Mouse (Mus musculus) left cerebral cortex, adult 11 months (tissue): ENCODE measurements around the gene Syna.

Experiments used
- DNase-seq: peaks from one replicate; pipeline ENCODE4 v3.0.0; 2022; ENCODE audit warnings: low spot score

Gene Syna

DNA sequence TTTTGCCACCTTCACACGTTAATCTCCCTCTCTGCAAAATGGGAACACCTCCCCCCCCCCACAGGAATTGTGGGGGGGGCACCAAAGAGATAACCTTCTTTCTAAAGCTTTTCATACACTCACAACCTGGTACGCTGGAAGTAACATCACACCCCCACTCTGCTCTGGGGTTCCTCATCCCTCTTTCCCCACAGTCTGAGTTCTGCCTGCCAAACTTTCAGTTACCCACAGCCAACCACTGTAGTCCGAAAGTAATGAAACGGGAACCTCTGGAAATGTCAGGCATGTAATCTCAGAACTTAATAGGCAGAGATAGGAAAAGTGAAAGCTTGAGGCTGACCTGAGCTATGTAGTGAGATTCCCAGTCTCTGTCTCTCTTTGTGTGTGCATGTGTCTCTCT, 7.5 kb upstream of the Syna start:
- no peak for DNase-seq

DNA sequence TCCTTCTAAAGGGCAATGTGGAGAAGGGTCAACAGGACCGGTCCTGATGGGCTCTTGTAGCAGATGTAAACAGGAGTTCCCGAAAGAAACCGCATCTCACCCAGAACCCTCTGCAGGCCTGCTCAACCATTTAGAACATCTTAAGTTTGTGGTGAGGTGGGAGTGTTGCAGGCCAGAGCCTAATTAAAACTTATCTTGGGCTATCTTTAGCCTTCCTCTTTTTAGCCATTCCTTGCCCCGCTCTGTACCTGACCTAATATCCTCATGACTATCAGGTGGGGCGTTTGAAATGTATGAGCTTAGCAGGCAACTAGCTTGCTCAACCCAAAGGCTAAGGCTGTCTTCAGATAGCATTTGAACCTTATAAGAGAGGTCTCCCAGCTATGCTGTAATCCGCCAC, 5.7 kb upstream of the Syna start:
- no peak for DNase-seq

DNA sequence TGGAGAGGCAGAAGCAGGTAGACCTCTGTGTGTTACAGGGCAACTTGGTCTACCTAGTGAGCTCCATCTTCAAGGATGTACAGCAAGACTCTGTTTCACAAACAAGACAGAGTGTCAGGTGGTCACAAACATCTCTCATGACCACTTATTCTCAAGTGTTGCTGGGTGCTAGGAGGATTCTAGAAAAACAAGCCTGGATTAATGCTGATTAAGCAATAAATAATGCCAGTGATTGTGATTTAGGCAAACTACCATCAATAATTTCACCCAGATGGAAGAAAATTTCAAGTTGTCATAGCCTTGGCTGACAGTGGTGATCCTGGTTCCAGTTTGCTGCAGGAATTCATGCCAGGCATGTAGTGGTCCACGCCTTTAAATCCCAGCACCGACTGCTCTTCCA, 4.3 kb upstream of the Syna start:
- DNase-seq, result no peak

DNA sequence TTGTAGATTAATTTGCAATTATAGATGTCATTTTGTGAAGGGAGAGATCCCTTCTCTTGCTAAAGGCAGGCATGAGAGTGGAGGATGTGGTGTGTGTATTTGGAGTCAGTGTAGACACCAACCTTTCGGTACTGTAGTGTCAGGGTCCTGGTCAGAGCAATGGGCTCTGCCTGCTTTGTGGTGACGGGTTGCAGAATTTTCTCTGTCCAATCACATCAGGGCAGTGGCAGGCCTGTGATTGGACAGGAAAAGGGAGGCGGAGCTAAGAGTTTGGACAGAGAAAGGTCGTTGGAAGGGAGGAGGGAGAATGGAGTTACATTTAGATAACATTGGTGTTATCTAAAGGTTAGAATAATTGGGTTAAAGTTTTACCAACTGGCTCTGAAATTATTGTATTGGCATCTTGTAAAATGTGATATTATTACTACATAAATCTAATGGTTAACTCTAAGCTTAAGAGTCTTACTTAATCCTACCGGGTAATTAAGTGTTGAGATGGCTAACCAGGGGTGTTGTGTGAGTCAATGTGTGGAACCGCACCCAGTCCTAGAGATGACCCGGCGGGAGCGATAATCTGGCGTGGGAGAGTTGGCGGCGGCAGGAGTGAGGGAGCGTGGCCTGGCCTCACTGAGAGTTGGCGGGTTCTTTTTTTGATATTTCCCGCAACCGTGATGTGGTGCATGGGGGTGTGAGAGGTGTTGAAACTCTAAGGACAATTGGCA, 640 bp upstream of the Syna start:
- no peak for DNase-seq

DNA sequence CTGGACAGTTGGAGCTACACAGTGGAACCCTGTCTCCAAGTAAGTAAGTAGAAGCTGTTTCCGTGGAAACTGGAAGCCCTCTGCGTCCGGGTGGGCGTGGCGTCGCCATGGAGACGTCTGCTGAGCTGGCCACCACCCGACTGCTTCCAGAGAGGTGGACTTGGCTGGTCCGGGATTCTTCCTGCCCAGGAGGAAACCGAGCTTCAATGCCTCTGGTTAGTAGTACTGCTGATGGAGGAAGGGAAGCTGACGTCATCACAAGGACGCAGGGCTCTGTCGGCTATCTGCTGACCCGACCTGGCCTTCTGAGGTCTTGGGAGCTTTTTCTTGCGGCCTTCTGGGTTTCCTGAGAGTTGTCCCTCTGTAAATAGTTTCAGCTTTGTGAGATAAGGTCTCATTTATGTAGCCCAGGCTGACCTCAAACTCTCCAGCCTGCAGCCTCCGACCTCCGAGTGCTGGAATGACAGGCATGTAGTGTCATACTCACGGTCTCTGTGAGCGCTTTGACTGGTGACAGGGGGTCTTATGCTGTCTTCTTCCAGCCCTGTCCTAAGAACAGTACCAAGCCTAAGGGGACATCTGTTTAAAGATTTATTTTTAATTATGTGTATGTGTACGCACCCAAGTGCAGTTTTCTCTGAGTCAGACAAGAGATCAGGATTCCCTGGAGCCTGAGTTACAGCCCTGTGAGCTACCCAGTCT, 4.4 kb downstream of the Syna start:
- DNase-seq, result no peak

DNA sequence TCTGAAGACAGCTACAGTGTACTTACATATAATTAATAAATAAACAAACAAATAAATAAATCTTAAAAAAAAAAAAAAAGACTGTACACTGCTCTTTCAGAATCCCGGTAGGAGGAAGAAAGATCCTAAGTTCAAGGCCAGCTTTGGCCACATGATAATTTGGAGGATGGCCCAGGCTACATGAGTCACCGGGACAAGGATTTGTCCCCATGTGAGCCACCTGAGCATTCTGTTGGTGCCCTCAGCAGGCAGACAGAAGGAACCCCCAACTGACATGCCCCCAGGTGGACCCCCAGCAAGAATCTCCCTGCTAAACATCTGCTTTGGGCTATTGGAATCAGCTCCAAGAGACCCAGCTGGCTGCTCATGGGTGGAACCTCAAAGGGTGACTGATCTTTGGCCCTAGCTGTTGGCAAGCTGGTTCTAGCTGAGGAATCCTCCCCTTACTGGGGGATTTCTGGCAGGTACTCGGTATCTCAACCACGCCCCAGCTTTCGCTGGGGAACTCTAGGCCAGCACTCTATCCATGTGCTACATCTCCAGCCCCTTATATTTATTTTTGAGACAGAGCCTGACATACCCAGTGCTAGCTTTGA, 5.9 kb downstream of the Syna start:
- DNase-seq, result no peak

DNA sequence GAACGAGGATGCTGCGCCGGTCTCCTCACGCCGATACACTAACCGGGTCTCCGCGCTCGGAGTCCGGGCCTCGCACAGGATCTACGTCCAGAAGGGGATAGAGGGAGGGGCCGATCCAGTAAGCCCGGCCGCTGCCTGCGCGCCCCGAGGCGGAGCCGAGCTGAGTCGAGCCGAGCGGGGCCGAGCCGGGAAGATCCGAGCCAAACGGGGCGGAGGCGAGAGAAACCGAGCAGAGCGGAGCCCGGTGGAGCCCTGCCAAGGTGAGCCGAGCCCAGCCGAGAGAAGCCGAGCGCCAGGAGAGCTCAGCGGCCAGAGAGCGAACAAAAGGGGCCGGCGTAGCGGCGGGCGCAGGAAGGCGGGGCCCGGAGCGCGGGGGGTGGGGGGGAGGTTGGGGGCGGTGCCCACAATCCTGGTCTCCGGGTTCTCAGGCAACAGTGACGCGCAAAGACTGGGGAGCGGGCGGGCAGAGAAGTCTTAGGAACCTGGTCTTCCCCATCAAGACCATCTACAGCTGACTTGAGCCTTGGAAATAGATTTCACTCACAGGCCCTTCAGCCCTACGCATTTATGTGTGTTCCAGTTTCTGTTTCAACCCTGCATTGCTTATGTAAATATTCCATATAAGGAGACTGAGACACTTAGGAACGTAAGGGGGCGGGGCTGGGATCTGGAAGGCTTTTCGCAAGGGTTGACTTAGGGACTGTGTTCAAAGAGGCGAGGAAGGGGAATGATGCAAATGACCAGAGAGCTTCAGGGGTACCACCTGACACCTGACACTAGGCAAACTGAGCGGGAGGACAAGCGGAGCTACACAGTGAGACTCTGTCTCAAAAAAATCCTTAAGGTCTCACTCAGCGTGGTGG, 7.6 kb downstream of the Syna start, which contains the start of gene Clip2:
Gene Clip2 (minus strand): TSS at position 325 of the 863 bp plus-strand sequence.
- DNase-seq, result peak; percentile 94

DNA sequence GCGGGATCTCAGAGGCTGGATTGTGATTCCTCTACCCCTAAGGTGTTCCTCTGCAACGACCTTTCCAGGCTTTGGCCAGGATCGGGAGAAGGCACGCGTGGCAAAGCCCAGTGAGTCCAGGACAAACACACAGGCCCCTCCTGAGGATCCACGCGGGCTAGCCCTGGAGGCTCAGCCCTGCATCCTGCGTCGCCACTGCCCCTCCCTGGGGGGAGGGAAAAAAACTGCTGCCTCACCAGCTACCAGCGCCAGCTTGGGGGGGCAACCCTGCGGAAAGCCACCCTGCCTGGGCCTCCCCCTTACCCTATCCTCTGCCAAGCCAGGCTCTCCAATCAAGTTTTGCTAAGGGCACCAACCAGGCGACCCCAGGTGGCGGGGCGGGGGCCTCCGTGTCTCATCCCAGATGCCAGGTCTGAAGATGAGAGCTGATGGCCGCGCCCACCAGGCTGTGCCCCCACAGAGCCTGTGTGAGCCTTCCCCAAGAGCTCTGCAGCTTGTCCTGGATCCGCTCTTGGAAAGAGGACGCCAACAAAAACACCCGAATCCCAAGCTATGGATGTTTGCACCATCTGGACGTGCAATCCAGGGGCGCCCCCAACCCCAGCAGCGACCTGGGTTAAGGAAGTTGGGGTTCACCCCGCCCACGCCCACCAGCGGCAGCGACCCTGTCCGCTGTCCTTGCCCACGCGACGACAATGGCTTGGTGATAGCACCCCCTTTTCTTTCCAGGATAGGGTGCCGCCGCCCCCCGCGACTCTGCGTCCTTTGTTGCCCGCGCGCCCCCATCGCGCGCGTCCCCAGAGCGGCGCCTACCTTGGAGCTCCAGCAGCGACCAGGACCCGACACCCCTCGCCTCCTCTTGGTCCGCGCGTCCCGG, 8.5 kb downstream of the Syna start:
- no peak for DNase-seq

DNA sequence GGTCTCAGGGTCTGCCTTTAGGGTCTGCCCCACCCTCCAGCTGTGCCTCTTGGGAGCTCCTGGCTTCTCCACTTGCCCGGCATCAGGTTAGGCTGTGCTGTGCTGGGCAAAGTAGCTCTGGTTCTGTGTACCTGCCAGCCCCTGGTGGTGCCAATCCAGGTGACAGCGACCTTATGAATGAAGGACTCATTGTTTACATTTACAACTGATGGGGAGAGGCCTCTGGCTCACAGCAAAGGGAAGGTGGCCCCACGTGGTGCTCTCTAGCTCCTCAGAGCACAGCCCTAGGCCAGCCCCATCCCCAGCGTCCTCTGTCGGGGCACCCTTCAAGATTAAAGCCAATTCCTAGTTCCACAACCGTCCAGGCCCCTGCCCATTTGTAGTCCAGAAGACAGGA, 9.1 kb downstream of the Syna start:
- DNase-seq, result no peak

DNA sequence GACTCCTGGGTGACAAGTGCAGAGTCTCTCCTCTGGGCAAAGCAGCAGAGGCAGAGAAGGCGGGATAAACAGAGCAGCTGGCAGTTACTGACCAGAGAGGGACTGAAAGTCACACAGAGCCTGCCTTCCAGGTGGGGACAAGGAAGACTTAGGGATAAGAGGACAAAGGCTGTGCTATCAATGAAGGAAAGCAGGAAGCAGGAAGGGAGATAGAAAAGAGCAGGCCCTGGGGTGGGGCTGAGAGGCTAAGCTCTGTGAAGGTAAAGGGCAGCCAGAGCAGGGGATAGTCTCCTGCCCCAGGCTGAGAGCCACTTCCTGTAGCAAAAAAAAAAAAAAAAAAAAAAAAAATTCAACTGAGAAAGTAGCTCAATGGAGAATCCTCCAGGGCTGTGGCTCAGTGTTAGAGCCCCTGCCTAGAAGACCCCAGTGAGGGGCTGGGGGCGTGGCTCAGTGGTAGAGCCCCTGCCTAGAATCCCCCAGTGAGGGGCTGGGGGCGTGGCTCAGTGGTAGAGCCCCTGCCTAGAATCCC, 10.3 kb downstream of the Syna start:
- DNase-seq, result no peak

DNA sequence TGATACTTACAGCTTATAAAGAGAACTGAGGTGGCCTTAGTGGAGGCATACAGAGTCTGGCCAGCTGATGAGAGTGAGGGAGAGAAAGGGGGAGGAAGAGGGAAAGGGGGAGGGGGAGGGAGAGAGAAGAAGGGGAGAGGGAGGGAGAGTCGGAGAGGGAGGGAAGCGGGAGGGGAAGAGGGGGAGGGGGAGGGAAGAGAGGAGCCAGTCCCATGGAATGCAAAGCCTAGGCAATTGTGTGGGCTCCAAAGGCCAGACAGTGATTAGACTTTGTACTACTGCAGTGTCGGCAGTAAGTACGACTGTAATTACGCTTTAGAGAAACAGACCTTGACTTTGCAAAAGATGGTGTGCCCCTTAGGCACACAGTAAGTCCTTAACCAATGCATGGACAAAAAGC, 11.7 kb downstream of the Syna start:
- DNase-seq, result no peak

DNA sequence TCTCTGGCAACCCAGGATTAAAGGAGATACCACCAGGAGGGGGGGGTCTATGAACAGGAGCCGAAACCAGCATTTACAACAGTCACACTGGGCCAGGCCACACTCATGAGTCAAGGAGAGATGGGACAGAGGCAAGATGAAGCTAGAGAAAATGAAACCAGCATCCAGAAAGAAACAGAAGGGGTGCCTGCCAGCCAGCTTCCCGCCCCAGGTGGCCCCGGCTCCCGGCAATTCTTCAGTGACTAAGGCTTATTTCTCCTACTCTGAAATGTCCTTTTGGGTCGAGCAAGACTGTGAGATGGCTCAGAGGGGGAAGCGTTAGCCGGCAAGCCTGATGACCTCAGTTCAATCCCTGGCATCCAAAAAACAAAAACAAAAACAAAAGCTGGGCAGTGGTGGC, 13.2 kb downstream of the Syna start:
- DNase-seq, result no peak

DNA sequence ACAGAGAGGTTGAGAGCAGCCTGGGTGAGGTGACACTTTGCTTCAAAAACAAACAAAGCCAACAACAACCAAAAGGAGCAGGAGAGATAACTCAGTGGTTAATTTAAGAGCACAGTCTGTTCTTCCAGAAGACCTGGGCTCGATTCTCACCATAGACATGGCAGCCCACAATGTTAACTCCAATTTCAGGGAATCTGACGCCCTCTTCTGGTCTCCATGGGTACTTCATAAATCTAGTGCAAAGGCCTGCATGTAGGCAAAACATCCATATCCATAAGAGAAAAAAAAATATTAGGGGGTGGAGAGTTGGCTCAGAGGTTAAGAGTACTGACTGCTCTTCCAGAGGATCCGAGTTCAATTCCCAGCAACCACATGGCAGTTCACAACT, 14.7 kb downstream of the Syna start:
- no peak for DNase-seq

DNA sequence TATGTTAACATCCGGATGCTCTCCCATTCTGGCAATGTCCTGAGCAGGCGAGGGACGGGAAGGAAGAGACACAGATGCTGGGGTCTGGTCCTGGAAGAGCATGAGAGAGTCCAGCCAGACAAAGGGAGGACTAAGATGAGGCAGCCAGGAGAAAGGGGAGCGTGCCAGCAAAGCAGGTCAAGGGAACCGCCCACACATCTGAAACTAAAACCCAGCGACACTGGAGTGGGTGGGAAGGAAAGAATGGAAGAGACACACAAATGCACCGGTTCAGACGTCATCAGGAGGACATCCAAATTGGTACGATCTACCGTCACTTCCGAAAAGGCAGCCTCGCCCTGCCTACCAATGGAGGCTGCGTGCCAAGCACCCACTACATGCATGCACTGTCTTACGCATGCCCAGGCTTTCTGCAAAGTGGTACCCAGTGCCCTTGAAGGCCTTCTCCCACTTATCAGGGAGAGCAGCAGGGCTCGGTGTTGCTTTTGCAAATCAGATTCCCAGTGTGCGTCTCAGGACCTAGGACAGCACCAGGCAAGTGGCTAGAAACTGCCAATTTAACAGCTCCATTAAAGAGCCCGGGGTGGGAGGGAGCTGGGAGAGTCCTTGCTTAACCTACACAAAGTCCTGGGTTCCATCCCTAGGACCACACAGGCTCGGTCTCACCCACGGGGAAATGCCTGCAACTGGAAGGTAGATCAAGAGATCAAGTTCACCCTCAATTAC, 15.3 kb downstream of the Syna start:
- DNase-seq, result no peak

DNA sequence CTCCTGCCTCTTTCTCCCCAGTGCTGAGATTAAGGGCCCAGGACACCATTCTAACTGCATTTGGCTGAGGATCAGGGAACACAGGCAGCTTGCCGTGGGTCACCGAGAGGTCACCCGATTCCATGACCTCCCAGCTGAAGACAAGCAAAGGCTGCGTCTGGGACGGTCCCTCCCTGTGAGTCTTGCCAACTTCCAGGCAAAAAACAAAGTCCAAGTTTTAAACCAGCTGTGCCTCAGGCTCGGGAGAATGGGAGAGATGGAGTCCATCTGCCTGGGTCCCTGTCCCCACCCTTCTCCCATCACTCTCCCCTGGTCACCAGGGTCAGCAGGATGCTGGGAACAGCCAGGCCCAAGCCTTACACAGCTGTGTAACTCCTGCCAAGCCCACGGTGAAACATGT, 18.3 kb downstream of the Syna start:
- no peak for DNase-seq

DNA sequence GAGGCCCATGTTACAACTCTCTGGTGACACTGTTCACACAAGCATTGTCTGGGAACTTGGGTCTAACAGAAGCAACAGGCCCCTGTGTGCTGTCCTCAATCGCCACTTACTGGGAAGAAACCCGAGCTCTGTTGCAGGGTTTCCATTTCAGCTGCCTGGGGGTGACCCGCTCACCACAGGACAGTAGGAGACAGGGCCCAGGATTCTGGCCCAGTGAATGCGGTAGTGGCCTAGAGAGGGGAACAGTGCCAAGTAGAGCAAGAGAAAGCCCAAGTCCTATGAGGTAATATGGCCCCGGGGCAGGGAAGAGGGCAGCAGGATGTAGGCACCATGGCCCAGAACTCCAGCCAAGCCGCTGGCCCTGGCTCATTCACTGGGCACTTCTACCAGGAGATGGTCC, 19.1 kb downstream of the Syna start:
- DNase-seq, result no peak

DNA sequence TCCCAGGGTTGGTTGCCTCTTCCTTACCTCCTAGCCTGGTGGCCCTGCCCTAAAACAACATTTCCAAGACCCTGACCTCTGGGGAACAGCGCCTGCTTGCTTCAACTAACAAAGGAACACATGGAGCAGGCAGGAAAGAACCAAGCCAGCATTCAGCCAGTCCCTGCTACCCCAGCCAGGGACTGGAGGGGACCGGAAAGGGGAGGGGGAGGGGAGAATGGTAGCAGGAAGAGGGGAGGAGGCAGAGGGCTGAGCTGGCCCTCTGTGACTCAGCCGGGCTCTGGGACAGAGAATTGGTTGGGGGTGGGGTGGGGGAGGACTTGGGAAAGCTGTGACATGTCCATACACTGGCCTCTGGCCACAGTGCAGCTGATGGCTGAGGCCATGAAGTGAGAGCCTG, 20.1 kb downstream of the Syna start:
- DNase-seq, result no peak

DNA sequence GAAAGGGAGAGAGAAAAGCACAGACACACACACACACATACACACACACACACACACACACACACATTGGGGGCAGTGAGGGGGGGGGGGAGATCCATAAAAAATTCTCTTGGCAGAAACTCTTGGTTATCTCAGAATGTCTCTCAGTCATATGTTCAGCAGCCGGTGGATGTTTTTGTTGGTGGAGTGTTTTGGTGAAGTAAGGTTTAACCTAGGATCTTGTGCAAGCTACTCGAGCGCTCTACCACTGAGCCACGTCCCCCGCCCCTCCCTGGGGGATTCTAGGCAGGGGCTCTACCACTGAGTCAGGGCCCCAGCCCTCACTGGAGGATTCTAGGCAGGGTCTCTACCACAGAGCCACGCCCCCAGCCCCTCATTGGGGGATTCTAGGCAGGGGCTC, 23.9 kb downstream of the Syna start:
- DNase-seq, result no peak

DNA sequence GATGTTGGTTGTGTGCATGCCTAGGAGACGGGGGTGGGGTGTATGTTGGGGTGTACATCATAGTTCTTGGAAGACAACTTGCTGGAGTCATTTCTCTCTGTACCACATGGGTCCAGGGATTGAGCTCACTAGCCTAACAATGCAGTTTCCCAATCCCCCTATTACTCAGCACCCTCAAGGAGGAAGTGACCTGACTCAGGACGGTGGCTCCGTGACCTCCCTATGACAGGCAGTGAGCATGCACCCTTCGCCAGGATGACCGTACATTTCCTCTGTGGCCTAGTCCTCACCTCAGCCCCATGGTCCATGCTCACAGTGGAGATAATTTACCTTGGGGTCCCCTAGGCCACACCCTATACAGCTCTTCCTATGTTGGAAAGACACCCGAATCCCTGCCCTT, 27.6 kb downstream of the Syna start:
- DNase-seq, result no peak

DNA sequence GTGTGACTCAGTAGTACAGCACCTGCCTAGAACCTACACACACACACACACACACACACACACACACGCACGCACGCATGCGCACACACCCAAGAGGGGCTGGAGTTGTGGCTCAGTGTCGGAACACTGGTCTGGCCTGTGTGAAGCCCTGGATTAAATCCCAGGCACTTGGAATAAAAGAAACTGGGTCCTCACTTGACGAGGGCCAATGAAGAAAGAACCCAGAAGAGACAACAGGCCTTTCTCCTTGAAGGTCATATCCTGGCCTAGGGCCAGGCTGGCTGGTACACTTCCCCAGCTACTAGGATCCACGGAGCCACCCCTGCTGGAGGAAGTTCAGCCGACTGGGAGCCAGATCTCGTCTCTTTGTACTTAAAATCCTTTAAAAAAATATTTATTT, 28.4 kb downstream of the Syna start:
- DNase-seq, result no peak

DNA sequence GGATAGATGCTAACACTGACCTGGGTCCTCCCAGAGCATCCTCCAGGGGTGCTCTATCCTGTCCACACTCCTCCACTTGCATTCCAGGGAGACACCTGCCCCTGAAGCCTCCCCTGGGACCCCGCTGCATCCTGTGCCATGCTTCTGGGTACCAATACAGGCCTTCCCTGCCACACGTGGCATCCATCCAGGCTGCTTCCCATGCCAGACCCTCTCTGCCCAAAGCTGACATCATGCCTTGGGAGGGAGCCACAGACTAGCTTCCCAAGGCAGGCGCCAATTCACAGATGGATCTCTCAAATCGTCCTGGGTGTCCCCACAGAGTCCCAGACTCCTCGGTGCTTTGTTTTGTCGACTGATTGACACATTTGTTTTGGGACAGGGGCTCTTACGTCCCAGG, 29.1 kb downstream of the Syna start:
- peak; percentile 68 for DNase-seq
